ENCODE assay signal across 10 mouse cellular contexts in genomic region chr1:38263251-38263650, GRCm38 (mm10).
DNase-seq lines count a peak whose midpoint lies in the region; ATAC-seq lines count a peak whose summit lies in the region.
"Had no signal": no experiment of that assay in that cellular context is flagged by ENCODE, and none has a peak within 500 bp of the region (broad histone marks: within the 10 kb centered on the region; RNA-seq: fewer than 3 reads in every experiment).

No protein-coding gene starts in this region.

- no peaks in the 10 kb centered on the region for H3K9me3 ChIP-seq in lung, embryonic 16.5 days (ENCODE audit: control insufficient read depth, low read length)
- no peaks in the 10 kb centered on the region; the same call in 1 of the 2 replicates for H3K9me3 ChIP-seq in hindbrain, embryonic 16.5 days (ENCODE audit: control insufficient read depth, low read length)
- no peaks in the 10 kb centered on the region for H3K9me3 ChIP-seq in neural tube, embryonic 15.5 days (replicated peaks)
- H3K9me3 ChIP-seq: heart, embryonic 15.5 days had no signal

- no peaks in the 10 kb centered on the region for H3K36me3 ChIP-seq in lung, embryonic 16.5 days (ENCODE audit: control insufficient read depth, insufficient read depth, low read length)
- no peaks in the 10 kb centered on the region for H3K36me3 ChIP-seq in hindbrain, embryonic 16.5 days (ENCODE audit: control insufficient read depth, insufficient read depth, low read length)
- no peaks in the 10 kb centered on the region; the same call in 1 of the 2 replicates for H3K36me3 ChIP-seq in neural tube, embryonic 15.5 days
- H3K36me3 ChIP-seq: heart, embryonic 15.5 days had no signal

- H3K4me2 ChIP-seq in lung, embryonic 16.5 days (ENCODE audit: low read depth, low read length) = 0 out of 2 replicates have a peak overlapping the region, but pooled peaks have one; percentile 10
- H3K4me2 ChIP-seq in hindbrain, embryonic 16.5 days (ENCODE audit: low read length) = 0 out of 2 replicates have a peak overlapping the region, but pooled peaks have one; percentile 10
- no peak overlapping the region for H3K4me2 ChIP-seq in neural tube, embryonic 15.5 days
- H3K4me2 ChIP-seq: heart, embryonic 15.5 days had no signal

- peaks cover 5% of the 10 kb centered on the region for H3K4me1 ChIP-seq in lung, embryonic 16.5 days (replicated peaks; ENCODE audit: control insufficient read depth, insufficient read depth, low read length)
- H3K4me1 ChIP-seq in hindbrain, embryonic 16.5 days (ENCODE audit: control insufficient read depth, insufficient read depth, low read depth, low read length) = peaks cover 29% of the 10 kb centered on the region
- H3K4me1 ChIP-seq in neural tube, embryonic 15.5 days = peaks cover 33% of the 10 kb centered on the region

- no peaks in the 10 kb centered on the region for H3K27me3 ChIP-seq in lung, embryonic 16.5 days (ENCODE audit: control insufficient read depth, insufficient read depth, low read depth, low read length)
- no peaks in the 10 kb centered on the region for H3K27me3 ChIP-seq in hindbrain, embryonic 16.5 days (replicated peaks; ENCODE audit: control insufficient read depth, insufficient read depth, low read length)
- H3K27me3 ChIP-seq in neural tube, embryonic 15.5 days (replicated peaks) = no peaks in the 10 kb centered on the region
- H3K27me3 ChIP-seq: heart, embryonic 15.5 days had no signal

- no peak overlapping the region for H3K4me3 ChIP-seq in lung, embryonic 16.5 days (ENCODE audit: low read length)
- H3K4me3 ChIP-seq in hindbrain, embryonic 16.5 days (ENCODE audit: low read length) = no peak overlapping the region
- H3K4me3 ChIP-seq in neural tube, embryonic 15.5 days (replicated peaks) = no peak overlapping the region
- H3K4me3 ChIP-seq: heart, embryonic 15.5 days had no signal

- ATAC-seq in lung, embryonic 16.5 days (ENCODE audit: low read depth) = no peak
- peak; percentile 79 for ATAC-seq in hindbrain, embryonic 16.5 days
- peak; percentile 82 for ATAC-seq in neural tube, embryonic 15.5 days (ENCODE audit: low FRiP score)
- ATAC-seq in megakaryocyte, adult 5-6 weeks (ENCODE audit: poor library complexity, severe bottlenecking) = no peak

- 49% methylated on average over 8 of the region's 8 CpGs for WGBS in lung, embryonic 16.5 days
- 26% methylated on average over 8 of the region's 8 CpGs for WGBS in hindbrain, embryonic 16.5 days
- WGBS in neural tube, embryonic 15.5 days = 13% methylated on average over 8 of the region's 8 CpGs

- no peak overlapping the region for H3K9ac ChIP-seq in lung, embryonic 16.5 days (ENCODE audit: low read length)
- 0 out of 2 replicates have a peak overlapping the region, but pooled peaks have one; percentile 8 for H3K9ac ChIP-seq in hindbrain, embryonic 16.5 days (ENCODE audit: low read depth, low read length)
- H3K9ac ChIP-seq in neural tube, embryonic 15.5 days (replicated peaks) = no peak overlapping the region
- H3K9ac ChIP-seq: heart, embryonic 15.5 days had no signal

- H3K27ac ChIP-seq in lung, embryonic 16.5 days (ENCODE audit: low read length) = no peak overlapping the region
- H3K27ac ChIP-seq in hindbrain, embryonic 16.5 days (ENCODE audit: low read depth, low read length) = 0 out of 2 replicates have a peak overlapping the region, but pooled peaks have one; percentile 34
- H3K27ac ChIP-seq in neural tube, embryonic 15.5 days (replicated peaks) = peak overlapping the region; percentile 63

- peak; percentile 29 to 39 for DNase-seq in cerebellum, postnatal 25 days
- no peak for DNase-seq in cerebellum, adult 11 months
- DNase-seq in lung, postnatal 4 days = no peak
- no peak for DNase-seq in spleen, postnatal 4 days (ENCODE audit: low spot score in 2 of 2)
- DNase-seq: kidney, postnatal 36 days had no signal

Comparison
In these comparisons a context has a peak if more than half of its experiments do, and no peak if none do; other contexts are left out.
1. DNase-seq: peak in cerebellum, postnatal 25 days (2 of 2); none in cerebellum, adult 11 months (single experiment), lung, postnatal 4 days (0 of 2) and spleen, postnatal 4 days (0 of 2).
2. ATAC-seq: peak in hindbrain, embryonic 16.5 days (single experiment) and neural tube, embryonic 15.5 days (single experiment); none in lung, embryonic 16.5 days (single experiment) and megakaryocyte, adult 5-6 weeks (single experiment).